Mouse (Mus musculus) embryonic fibroblast, embryonic 13.5 days (primary cell): ENCODE results near the gene Zfp764. TPM values are rescaled to one million over a fixed set of nuclear protein-coding genes. Genes with fewer than 3 reads are reported as not detected.
"Not testable (repeated sequence)": the region's sequence is repeated elsewhere in the genome, so short reads cannot be mapped to it uniquely, and the experiment has no call there.

Experiments
- H3K27ac ChIP-seq: 2 replicates; pipeline ENCODE4 v1.5.1; 2012; ENCODE audit warnings: low read length, control low read depth, inconsistent platforms; ENCODE audit not compliant: insufficient read depth
- H3K4me1 ChIP-seq: 2 replicates; pipeline ENCODE4 v1.6.1; 2011; ENCODE audit warnings: low read length; ENCODE audit not compliant: control insufficient read depth, insufficient read depth
- H3K4me3 ChIP-seq: 2 replicates; pipeline ENCODE4 v1.5.1; 2011; ENCODE audit warnings: mild to moderate bottlenecking, control low read depth, low read length; ENCODE audit not compliant: insufficient read depth
- CTCF ChIP-seq: IDR thresholded peaks from 2 replicates; pipeline ENCODE4 v1.5.1; 2011; ENCODE audit warnings: mild to moderate bottlenecking, control low read depth, low read length, moderate library complexity, borderline replicate concordance; ENCODE audit not compliant: insufficient read depth
- POLR2A ChIP-seq: IDR thresholded peaks from 2 replicates; pipeline ENCODE4 v1.6.1; 2011; ENCODE audit warnings: low read depth, mild to moderate bottlenecking, control low read depth, low read length, moderate library complexity
- polyA plus RNA-seq: library from polyadenylated mRNA; stranded (reverse); fragments of >200 nt; gene quantifications from 2 replicates; pipeline ENCODE4 v1.2.4, GENCODE M21; 2011; ENCODE audit warnings: low read depth; ENCODE audit not compliant: missing spikeins, insufficient read length

Zfp764 gene
- polyA plus RNA-seq = 3.3 and 5.0 TPM in 2 replicates

DNA sequence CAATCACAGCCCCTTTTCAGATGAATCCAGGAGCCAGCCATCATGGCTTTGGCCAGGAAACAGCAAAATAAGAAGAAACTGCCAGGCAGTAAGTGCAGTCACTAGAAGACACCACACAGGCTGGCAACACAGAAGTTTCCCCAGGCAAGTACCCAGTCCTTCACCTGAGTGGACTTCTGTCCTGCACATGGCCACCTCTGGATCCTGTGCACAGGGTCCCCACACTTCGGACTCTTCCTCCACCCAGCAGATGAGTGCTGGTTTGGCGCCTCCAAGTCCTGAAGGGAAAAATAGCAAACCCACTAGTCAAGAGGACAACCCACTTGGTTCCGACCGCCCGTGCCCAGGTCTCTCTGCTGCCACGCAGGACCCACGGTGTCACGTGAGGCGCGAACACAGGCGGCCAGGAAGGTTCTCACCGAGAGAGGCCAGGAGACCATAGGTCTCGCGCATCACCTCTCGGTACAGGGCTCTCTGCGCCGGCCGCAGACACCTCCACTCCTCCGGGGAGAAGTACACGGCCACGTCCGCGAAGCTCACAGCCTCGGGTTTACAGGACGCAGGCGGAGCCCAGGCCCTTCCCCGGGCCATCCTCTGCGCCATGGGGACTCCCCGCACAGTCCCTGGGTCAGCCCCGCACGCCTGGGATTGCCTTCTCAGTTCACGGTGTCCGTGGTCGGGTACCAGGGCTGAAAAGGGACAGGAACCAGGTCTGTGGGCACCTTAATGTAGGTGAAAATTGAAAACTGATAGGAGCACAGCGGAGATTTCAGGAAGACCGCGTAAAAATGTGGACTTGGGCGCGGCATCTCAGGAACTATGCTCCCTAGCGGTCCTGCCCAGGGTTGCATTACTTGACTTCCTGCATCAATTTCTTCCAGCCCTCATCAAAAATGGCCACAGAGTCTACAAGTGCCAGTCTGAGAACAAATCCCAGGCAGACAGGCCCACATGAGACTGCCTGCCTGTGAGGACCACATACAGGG lies at the start of gene Zfp764:
TSS of gene Zfp764 (minus strand) at position 821 of the 986 bp plus-strand sequence.
- peak; percentile 50 for TF ChIP-seq POLR2A
- peak; percentile 44; the same call in 1 of the 2 replicates for TF ChIP-seq CTCF
- H3K27ac ChIP-seq, H3K4me1 ChIP-seq: not testable (repeated sequence)
- H3K4me3 ChIP-seq = peak within 1 kb of the TSS; percentile 36

DNA sequence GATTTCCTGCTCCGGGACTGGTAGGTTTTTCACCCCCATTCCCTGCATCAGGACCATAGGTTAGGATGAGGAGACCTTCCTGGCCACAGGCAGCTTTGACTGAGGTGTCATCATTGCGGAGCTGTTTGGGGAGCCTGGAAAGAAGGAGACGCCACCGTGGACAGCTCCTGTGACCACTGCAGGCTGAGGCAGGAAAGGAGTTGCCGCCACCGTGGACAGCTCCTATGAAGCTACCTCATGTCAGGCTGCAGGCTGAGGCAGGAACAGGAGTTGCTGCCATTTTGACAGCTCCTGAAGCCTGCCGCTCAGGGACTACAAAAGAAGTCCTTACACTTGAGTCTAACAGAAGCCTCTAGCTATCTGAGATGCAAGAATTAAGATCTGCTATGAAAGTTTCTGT lies 48.3 kb upstream of the Zfp764 start:
- peaks cover 6% of the 10 kb centered on the region for H3K4me1 ChIP-seq
- TF ChIP-seq POLR2A (no peak), CTCF (no peak)
- no peak overlapping the region for H3K4me3 ChIP-seq
- H3K27ac ChIP-seq = no peak overlapping the region

DNA sequence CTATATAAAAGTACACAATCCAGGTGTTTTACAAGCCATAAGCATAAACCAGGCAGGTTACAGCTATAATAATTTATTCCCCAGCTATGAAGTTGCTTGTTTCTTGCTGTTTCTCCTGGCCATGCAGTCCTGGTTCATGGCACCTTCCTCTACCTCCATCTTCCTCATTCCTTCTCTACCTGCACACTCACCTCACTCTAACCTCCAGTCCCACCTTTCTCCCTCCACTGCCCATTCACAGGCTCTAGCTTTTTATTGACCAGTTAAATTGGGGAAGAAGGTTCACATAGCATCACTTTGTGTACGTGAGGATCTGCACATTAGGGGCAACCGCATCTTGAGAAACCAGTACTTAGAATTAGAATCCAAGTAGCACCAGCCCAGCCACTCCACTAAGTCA lies 46.4 kb upstream of the Zfp764 start:
- no peak for TF ChIP-seq CTCF
- TF ChIP-seq POLR2A = no peak
- H3K4me3 ChIP-seq = no peak overlapping the region
- peaks cover 7% of the 10 kb centered on the region for H3K4me1 ChIP-seq
- H3K27ac ChIP-seq = no peak overlapping the region

DNA sequence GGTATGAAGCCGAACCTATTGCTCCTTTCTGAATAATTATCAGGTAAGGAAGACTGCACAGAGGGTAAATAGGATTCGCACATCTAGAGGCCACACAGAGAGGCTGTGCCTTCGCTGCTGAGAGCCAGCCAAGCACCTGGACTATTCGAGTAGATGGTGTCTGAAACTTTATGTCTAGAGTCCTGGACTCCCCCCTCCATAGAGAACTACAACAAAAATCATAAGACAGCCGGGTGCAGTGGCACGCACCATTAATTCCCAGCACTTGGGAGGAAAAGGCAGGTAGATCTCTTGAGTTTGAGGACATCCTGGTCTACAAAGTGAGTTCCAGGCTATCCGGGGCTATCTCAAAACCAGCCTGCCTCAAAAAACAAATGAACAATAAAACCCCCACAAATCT lies 43.3 kb upstream of the Zfp764 start:
- Histone ChIP-seq H3K4me1 (peaks cover 7% of the 10 kb centered on the region), H3K27ac (no peak overlapping the region; the same call in 1 of the 2 replicates), H3K4me3 (peak overlapping the region; percentile 91)
- TF ChIP-seq POLR2A (no peak), CTCF (no peak)

DNA sequence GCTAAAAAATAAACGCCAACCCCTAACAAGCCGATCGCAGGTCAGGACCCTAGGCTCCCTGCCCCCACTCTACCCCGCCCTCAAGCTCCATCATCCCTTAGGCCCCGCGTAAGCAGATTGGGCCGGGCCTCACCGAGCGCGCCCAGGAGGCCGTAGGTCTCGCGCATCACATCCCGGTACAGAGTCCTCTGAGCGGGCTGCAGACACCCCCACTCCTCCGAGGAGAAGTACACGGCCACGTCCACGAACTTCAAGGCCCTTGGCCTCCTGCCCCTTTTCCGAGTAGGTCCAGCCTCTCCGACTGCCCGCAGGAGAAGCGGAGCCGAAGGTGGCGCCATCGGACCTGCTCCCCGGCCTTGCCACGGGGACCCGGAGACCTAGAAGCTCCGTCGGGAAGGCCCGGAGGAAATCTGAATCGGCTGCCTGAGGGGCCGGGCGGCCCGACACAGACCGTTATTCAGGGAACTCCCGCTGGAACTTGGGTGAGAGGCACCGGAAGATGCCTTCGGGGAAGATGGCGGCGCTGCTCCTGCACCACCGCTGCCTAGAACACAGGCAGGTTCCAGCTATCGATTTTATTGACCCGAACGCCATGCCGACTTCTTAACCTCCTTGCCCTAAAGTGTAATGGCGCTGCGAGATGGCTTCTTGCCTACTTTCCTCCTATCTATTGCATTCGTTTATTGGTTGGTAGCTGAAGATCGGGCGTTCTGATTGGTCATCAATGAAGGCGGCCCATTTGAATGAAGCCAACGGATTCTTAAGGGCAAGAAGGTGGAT lies 42.1 kb upstream of the Zfp764 start, which contains the start of gene Zfp689:
TSS of gene Zfp689 (minus strand) at position 638 of the 780 bp plus-strand sequence.
- TF ChIP-seq CTCF = no peak
- peak; percentile 65 for TF ChIP-seq POLR2A
- H3K4me3 ChIP-seq = peak within 1 kb of the TSS; percentile 91
- H3K4me1 ChIP-seq = peaks cover 7% of the 10 kb centered on the region
- H3K27ac ChIP-seq = peak within 1 kb of the TSS; percentile 94

DNA sequence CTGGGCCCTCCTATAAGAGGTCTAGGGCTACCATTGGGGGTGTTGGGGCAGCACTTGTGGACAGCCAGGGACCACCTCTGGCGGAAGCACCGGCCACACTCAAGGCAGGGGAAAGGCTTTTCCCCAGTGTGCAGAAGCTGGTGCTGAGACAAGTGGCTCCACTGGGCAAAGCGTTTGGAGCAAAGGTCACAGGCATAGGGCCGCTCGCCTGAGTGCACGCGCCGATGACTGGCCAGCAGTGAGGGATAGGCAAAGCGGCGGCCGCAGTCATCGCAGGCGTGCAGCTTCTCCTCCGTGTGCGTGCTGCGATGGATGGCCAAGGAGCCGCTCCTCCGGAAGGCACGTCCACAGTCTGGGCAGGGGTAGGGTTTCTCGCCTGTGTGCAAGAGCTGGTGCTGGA lies 37.4 kb upstream of the Zfp764 start:
- H3K4me3 ChIP-seq = no peak overlapping the region

DNA sequence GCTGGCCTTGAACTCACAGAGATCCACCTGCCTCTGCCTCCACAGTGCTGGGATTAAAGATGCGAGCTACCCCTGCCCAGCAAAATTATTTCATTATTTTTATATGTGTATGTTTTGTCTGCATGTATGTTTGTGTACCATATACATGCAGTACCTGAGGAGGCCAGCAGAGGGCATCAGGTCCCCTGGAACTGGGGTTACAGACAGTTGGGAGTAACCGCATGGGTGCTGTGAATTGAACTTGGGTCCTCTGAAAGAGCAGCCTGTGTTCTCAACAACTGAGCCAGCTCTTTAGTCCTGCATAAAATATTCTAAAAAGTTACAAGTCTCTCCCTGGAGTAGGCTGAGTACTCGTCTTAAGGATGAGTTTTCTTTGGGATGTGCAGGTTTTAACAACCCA lies 31.1 kb upstream of the Zfp764 start:
- H3K27ac ChIP-seq = no peak overlapping the region
- H3K4me3 ChIP-seq = no peak overlapping the region
- no peak for TF ChIP-seq CTCF
- TF ChIP-seq POLR2A = no peak
- no peaks in the 10 kb centered on the region for H3K4me1 ChIP-seq

More for the DNA sequence above, 37.4 kb upstream of the Zfp764 start:
- no peaks in the 10 kb centered on the region for H3K4me1 ChIP-seq
- no peak overlapping the region for H3K27ac ChIP-seq
- no peak for TF ChIP-seq POLR2A
- no peak for TF ChIP-seq CTCF

DNA sequence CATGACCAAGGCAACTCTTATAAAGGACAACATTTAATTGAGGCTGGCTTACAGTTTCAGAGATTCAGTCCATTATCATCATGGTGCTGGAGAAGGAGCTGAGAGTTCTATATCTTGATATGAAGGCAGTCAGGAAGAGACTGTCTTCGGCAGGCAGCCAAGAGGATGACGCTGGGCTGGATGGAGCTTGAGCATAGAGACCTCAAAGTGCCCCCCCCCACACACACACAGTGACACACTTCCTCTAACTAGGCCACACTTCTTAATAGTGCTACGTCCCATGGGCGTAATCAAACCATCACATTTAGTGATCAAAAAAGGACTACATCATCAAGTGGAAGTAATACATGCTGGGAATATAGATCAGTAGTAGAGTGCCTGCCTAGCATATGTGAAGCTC lies 28.6 kb upstream of the Zfp764 start:
- TF ChIP-seq POLR2A = no peak
- TF ChIP-seq CTCF = no peak
- H3K4me1 ChIP-seq = no peaks in the 10 kb centered on the region
- H3K27ac ChIP-seq = no peak overlapping the region

DNA sequence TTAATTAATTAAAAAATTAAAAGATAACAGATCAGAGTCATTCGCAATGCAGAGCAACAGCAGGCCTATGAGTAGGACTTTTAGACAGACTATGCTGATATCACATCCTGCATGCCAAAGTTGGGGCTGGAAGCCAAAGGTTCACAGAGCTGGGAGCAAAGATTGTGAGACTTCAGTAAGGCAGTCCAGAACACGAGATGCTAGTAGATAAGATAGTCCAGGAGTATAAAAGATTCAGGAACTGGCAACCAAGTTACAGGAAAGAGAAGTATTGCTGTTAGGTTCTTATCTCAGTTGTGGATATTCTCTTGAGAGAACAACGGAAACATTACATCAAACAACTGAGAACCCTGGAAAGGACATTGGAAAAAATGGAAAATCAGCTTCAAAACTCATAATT lies 19.7 kb upstream of the Zfp764 start:
- no peak overlapping the region for H3K4me3 ChIP-seq
- no peak overlapping the region for H3K27ac ChIP-seq
- TF ChIP-seq CTCF (no peak), POLR2A (no peak)
- H3K4me1 ChIP-seq = no peaks in the 10 kb centered on the region

More for the DNA sequence above, 28.6 kb upstream of the Zfp764 start:
- H3K4me3 ChIP-seq = no peak overlapping the region
